Mouse (Mus musculus): ENCODE data around the gene Hmga2. TPM values are rescaled to one million over a fixed set of nuclear protein-coding genes. Genes with fewer than 3 reads are reported as not detected.
"Not testable (repeated sequence)": the region's sequence is repeated elsewhere in the genome, so short reads cannot be mapped to it uniquely, and the experiment has no call there.

Gene Hmga2
- polyA plus RNA-seq, 1 experiment from 2014 or later = 4.3 TPM

DNA sequence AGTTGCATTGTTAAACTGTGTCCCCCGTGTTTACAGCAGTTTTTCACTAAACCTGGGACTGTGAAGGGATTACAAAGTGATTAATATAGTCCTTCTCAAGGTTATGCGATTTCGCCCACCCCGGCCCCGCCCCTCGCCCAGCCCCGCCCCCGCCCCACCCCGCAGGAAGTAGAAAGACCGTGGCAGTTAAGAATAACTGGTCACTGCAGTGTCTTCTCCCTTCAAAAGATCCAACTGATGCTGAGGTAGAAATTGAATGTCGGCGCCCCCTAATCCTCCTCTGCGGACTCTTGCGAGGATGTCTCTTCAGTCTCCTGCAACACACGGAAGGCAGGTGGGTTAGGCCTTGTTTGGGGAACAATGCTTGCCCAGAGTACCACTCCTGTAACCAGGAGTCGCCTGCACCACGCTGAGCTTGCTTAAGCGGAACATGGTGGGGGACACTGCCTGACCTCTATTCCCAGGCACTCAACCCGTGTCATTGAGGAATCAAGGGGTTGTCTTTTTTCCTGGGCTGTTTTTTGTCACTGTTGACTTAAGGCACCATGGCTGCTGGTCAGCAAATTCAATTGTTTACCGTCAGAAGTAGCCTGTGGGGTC is 112.2 kb downstream of the Hmga2 start:
- Histone ChIP-seq H3K4me2 (no peak overlapping the region), H3K4me3 (no peak overlapping the region), H3K27ac (no peak overlapping the region), H3K9me3 (no peaks in the 10 kb centered on the region), H3K9ac (no peak overlapping the region), H3K4me1 (replicated peaks) (0 out of 2 replicates have a peak, but pooled peaks cover 8% of the 10 kb centered on the region), H3K27me3 (no peaks in the 10 kb centered on the region), H3K36me3 (no peaks in the 10 kb centered on the region)
- 59% methylated on average over 20 of the region's 20 CpGs for WGBS
- no peak for ATAC-seq (ENCODE audit: low FRiP score)

- H3K4me1 ChIP-seq (replicated peaks); H3K4me2 ChIP-seq; H3K9ac ChIP-seq; H3K27me3 ChIP-seq; H3K4me3 ChIP-seq; H3K27ac ChIP-seq; H3K36me3 ChIP-seq; ATAC-seq (ENCODE audit: low FRiP score); H3K9me3 ChIP-seq: not testable (repeated sequence)
- 86% methylated on average over 11 of the region's 11 CpGs for WGBS
Observed at GRCm38 (mm10) chr10:120363298-120363982, 112.8 kb downstream of the Hmga2 start.

DNA sequence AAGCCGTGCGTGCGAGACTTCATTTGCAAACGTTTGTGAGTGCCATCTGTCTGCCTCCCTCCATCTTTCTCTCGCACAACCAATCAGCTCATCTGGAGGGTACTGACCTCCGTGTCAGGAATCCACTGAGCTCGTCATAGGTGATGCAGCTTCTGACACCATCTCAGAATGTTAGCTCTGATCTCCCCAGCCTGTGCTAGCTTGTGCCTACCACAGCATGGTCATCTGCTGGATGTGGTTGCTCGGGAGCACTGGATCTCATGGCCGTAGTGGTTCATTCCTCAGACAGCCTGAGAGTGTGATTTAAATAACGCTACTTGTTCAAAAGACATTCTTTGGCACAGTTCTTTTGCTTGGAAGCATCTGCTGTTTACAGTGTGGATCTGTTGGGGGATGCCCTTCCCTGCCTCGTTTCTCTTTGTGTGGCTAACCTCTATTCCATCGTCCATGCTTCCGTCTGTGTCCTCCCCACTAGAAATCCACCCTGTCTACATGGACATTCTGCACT is 121.7 kb downstream of the Hmga2 start:
- no peak overlapping the region for H3K27ac ChIP-seq
- no peaks in the 10 kb centered on the region for H3K9me3 ChIP-seq
- 70% methylated on average over 13 of the region's 13 CpGs for WGBS

GRCm38 (mm10) chr10:120345325-120345724 is 130.9 kb downstream of the Hmga2 start:
- Histone ChIP-seq H3K4me1 (replicated peaks) (0 out of 2 replicates have a peak, but pooled peaks cover 4% of the 10 kb centered on the region), H3K9ac (no peak overlapping the region), H3K9me3 (no peaks in the 10 kb centered on the region), H3K27ac (no peak overlapping the region), H3K4me3 (no peak overlapping the region), H3K27me3 (no peaks in the 10 kb centered on the region), H3K4me2 (no peak overlapping the region), H3K36me3 (no peaks in the 10 kb centered on the region)
- 68% methylated on average over 6 of the region's 6 CpGs for WGBS
- ATAC-seq (ENCODE audit: low FRiP score) = no peak

More for the DNA sequence above, 121.7 kb downstream of the Hmga2 start:
- no peak for ATAC-seq (ENCODE audit: low FRiP score)
- H3K27me3 ChIP-seq = no peaks in the 10 kb centered on the region
- H3K4me3 ChIP-seq = no peak overlapping the region
- H3K9ac ChIP-seq = no peak overlapping the region
- H3K36me3 ChIP-seq = no peaks in the 10 kb centered on the region
- H3K4me2 ChIP-seq = no peak overlapping the region
- no peaks in the 10 kb centered on the region for H3K4me1 ChIP-seq (replicated peaks)

DNA sequence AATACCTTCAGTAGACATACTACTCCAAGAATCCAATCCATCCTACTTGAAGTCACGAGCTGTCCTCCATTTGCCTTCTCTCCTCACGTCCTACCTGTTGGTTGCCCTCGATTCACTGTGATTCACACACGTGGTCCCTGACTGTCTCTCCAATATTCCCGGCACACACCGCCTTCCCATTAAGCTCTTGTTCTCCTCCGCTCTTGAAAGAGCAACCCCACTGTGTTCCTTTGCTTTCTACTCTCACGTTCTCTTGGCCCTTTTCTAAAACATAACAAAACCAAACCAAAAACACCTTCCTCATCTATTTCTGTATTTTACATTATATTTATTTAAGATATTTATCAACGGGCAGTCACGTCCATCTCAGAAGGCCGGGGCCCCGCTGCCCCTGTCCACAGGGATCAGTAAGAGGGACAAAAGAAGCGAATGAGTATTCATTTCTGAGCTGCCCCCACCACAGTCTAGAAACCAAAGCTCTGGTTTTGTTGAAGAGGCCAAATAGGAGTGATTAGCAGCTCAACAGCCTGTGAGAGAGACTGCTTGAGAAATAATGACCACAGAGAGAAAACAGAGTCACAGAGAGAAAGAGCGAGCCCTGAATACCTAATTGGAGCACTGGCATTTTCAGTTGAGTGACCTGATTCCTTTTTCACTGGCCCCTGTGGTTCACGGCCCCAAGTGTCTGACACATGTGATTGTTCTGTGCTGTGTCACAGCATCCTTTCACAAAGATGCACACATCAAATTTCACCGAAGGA is 131.5 kb downstream of the Hmga2 start:
- no peaks in the 10 kb centered on the region for H3K36me3 ChIP-seq
- no peak overlapping the region for H3K4me2 ChIP-seq
- no peak for ATAC-seq (ENCODE audit: low FRiP score)
- H3K4me3 ChIP-seq = no peak overlapping the region
- no peak overlapping the region for H3K27ac ChIP-seq
- no peaks in the 10 kb centered on the region for H3K27me3 ChIP-seq
- no peak overlapping the region for H3K9ac ChIP-seq
- 0 out of 2 replicates have a peak, but pooled peaks cover 4% of the 10 kb centered on the region for H3K4me1 ChIP-seq (replicated peaks)
- 48% methylated on average over 16 of the region's 16 CpGs for WGBS
- no peaks in the 10 kb centered on the region for H3K9me3 ChIP-seq

GRCm38 (mm10) chr10:120339906-120340305 is 136.4 kb downstream of the Hmga2 start:
- H3K4me2 ChIP-seq; H3K9ac ChIP-seq; ATAC-seq (ENCODE audit: low FRiP score); H3K27ac ChIP-seq; H3K4me3 ChIP-seq; H3K27me3 ChIP-seq; H3K9me3 ChIP-seq; H3K36me3 ChIP-seq; H3K4me1 ChIP-seq (replicated peaks): not testable (repeated sequence)
- WGBS = 86% methylated on average over 2 of the region's 2 CpGs

DNA sequence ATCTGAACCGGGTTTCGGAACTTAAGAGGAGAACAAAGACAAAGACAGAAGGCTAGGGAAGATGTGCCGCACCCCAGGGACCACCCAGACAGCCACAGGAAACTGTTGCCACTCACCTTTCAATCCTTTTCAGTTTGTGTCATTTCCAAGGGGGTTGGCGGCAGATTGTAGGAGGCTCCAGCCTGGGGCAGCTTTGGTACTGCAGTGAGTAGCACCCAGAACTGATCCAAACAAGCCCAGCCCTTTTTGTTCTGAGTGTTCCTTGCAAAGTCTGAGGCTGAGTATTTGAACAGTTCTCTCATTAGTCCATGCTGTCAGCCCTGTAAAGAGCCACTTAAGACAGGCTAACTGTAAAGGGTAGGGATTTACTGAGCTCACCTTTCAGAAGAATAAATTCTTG is 136.9 kb downstream of the Hmga2 start:
- no peaks in the 10 kb centered on the region for H3K4me1 ChIP-seq (replicated peaks)
- no peak overlapping the region for H3K4me2 ChIP-seq
- no peak overlapping the region for H3K4me3 ChIP-seq
- H3K36me3 ChIP-seq = no peaks in the 10 kb centered on the region
- no peak for ATAC-seq (ENCODE audit: low FRiP score)
- H3K27ac ChIP-seq = no peak overlapping the region
- no peaks in the 10 kb centered on the region for H3K9me3 ChIP-seq
- no peaks in the 10 kb centered on the region for H3K27me3 ChIP-seq
- WGBS = 49% methylated on average over 4 of the region's 4 CpGs
- H3K9ac ChIP-seq = no peak overlapping the region

DNA sequence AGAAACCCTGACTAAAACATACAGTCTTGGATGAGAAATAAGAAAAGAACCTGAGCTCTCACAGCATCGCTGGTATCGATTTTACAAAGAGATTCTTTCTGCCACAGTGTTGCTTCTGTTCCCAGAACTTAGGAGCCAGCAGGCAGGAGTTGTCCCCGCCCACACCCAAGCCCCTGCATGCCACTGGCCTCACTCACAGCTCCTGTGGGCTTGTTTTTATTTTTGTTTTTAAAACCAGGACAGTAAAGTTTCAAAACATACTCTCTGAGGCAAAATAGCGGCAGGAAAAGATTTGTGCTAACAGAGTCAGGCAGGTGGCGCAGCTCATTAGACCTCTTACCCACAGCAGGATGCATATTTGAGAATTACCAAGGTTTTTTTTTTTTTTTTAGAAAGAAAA is 137.4 kb downstream of the Hmga2 start:
- Histone ChIP-seq H3K9ac (no peak overlapping the region), H3K4me3 (no peak overlapping the region), H3K27ac (no peak overlapping the region), H3K4me2 (no peak overlapping the region), H3K9me3 (no peaks in the 10 kb centered on the region), H3K27me3 (no peaks in the 10 kb centered on the region), H3K36me3 (no peaks in the 10 kb centered on the region), H3K4me1 (replicated peaks) (no peaks in the 10 kb centered on the region)
- no peak for ATAC-seq (ENCODE audit: low FRiP score)
- WGBS = 62% methylated on average over 5 of the region's 5 CpGs

DNA sequence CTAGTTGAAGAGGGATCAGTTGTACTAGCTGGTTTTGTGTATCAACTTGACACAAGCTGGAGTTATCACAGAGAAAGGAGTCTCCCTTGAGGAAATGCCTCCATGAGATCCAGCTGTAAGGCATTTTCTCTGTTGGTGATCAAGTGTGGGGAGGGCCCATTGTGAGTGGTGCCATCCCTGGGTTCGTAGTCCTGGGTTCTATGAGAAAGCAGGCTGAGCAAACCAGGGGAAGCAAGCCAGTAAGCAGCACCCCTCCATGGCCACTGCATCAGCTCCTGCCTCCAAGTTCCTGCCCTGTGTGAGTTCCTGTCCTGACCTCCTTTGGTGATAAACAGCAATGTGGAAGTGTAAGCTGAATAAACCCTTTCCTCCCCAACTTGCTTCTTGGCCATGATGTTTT is 137.8 kb downstream of the Hmga2 start:
- not testable (repeated sequence) for H3K9me3 ChIP-seq; H3K27me3 ChIP-seq; ATAC-seq (ENCODE audit: low FRiP score); H3K4me2 ChIP-seq; H3K27ac ChIP-seq; H3K9ac ChIP-seq; H3K4me1 ChIP-seq (replicated peaks); H3K4me3 ChIP-seq; H3K36me3 ChIP-seq
- 84% methylated on average over 1 of the region's 1 CpGs for WGBS

GRCm38 (mm10) chr10:120327946-120328345 is 148.3 kb downstream of the Hmga2 start:
- Histone ChIP-seq H3K4me2 (no peak overlapping the region), H3K9ac (no peak overlapping the region), H3K27ac (no peak overlapping the region), H3K27me3 (no peaks in the 10 kb centered on the region), H3K4me1 (replicated peaks) (no peaks in the 10 kb centered on the region), H3K4me3 (no peak overlapping the region), H3K9me3 (no peaks in the 10 kb centered on the region), H3K36me3 (no peaks in the 10 kb centered on the region)
- WGBS = 94% methylated on average over 14 of the region's 14 CpGs
- ATAC-seq (ENCODE audit: low FRiP score) = no peak

- 94% methylated on average over 11 of the region's 11 CpGs for WGBS
- Histone ChIP-seq H3K27ac (no peak overlapping the region), H3K9ac (no peak overlapping the region), H3K9me3 (no peaks in the 10 kb centered on the region), H3K36me3 (no peaks in the 10 kb centered on the region), H3K4me1 (replicated peaks) (no peaks in the 10 kb centered on the region), H3K4me3 (no peak overlapping the region), H3K27me3 (no peaks in the 10 kb centered on the region), H3K4me2 (no peak overlapping the region)
- no peak for ATAC-seq (ENCODE audit: low FRiP score)
Observed at GRCm38 (mm10) chr10:120323584-120324203, 152.6 kb downstream of the Hmga2 start.

DNA sequence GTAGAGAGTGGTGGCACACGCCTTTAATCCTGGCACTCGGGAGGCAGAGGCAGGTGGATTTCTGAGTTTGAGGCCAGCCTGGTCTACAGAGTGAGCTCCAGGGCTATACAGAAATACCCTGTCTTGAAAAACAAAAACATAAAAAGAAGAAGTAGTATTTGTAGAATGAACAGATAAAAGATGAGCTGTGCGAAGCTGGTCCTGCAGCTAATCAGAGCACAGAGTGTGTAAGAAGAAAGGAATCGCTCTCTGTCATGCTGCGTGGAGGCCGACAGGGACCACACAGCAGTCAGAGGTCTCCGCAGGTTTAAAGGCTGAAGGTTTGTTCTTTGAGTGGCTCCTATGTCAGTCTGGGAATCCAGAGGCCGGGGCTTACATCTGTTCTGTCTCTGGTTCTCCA is 153.5 kb downstream of the Hmga2 start:
- Histone ChIP-seq H3K4me2 (no peak overlapping the region), H3K36me3 (no peaks in the 10 kb centered on the region), H3K4me3 (no peak overlapping the region), H3K27me3 (no peaks in the 10 kb centered on the region), H3K27ac (no peak overlapping the region), H3K9ac (no peak overlapping the region), H3K4me1 (replicated peaks) (no peaks in the 10 kb centered on the region), H3K9me3 (no peaks in the 10 kb centered on the region)
- no peak for ATAC-seq (ENCODE audit: low FRiP score)
- 93% methylated on average over 8 of the region's 8 CpGs for WGBS
